Mouse (Mus musculus) adrenal gland, postnatal 14 days (tissue): ENCODE data around the gene Edc3. TPM values are rescaled to one million over a fixed set of nuclear protein-coding genes. Genes with fewer than 3 reads are reported as not detected.
A peak's percentile ranks its signal among the peaks of the same experiment; 100 is the strongest.
"Not testable (repeated sequence)": the region's sequence is repeated elsewhere in the genome, so short reads cannot be mapped to it uniquely, and the experiment has no call there.

Experiments
- DNase-seq: peaks from one replicate; pipeline ENCODE4 v3.0.0; 2021; ENCODE audit warnings: mixed read lengths
- total RNA-seq: library from RNA; stranded (reverse); gene quantifications from 2 replicates; pipeline ENCODE4 v1.2.3, GENCODE M21; 2021

Gene Edc3
- total RNA-seq, 1 experiment from 2014 or later = 8.9 TPM

- DNase-seq = no peak
Observed at GRCm38 (mm10) chr9:57698466-57699150, 9.7 kb upstream of the Edc3 start.

- DNase-seq = no peak
Observed at GRCm38 (mm10) chr9:57706496-57706895, 1.8 kb upstream of the Edc3 start.

GRCm38 (mm10) chr9:57708720-57709274 is 457 bp downstream of the Edc3 start:
- peak; percentile 56 for DNase-seq

GRCm38 (mm10) chr9:57710214-57710613 is 1.9 kb downstream of the Edc3 start:
- DNase-seq = not testable (repeated sequence)

- no peak for DNase-seq
Observed at GRCm38 (mm10) chr9:57712194-57712593, 3.9 kb downstream of the Edc3 start.

- peak; percentile 10 for DNase-seq
Observed at GRCm38 (mm10) chr9:57718408-57718807, 10.1 kb downstream of the Edc3 start.

- no peak for DNase-seq
Observed at GRCm38 (mm10) chr9:57720736-57721135, 12.4 kb downstream of the Edc3 start.

- DNase-seq = no peak
Observed at GRCm38 (mm10) chr9:57722371-57722770, 14.0 kb downstream of the Edc3 start.

- peak; percentile 65 for DNase-seq
Observed at GRCm38 (mm10) chr9:57723315-57723715, 15.0 kb downstream of the Edc3 start.

GRCm38 (mm10) chr9:57723796-57724195 is 15.5 kb downstream of the Edc3 start:
- no peak for DNase-seq

GRCm38 (mm10) chr9:57724701-57725100 is 16.4 kb downstream of the Edc3 start:
- no peak for DNase-seq

- DNase-seq = no peak
Observed at GRCm38 (mm10) chr9:57728312-57728711, 20.0 kb downstream of the Edc3 start.

GRCm38 (mm10) chr9:57733606-57734005 is 25.3 kb downstream of the Edc3 start:
- no peak for DNase-seq

- DNase-seq = no peak
Observed at GRCm38 (mm10) chr9:57739863-57740262, 31.5 kb downstream of the Edc3 start.

- peak; percentile 65 for DNase-seq
Observed at GRCm38 (mm10) chr9:57744462-57745091, 36.2 kb downstream of the Edc3 start.

- no peak for DNase-seq
Observed at GRCm38 (mm10) chr9:57747067-57747466, 38.7 kb downstream of the Edc3 start.

GRCm38 (mm10) chr9:57748137-57748536 is 39.8 kb downstream of the Edc3 start:
- no peak for DNase-seq

GRCm38 (mm10) chr9:57748831-57749230 is 40.5 kb downstream of the Edc3 start:
- no peak for DNase-seq

GRCm38 (mm10) chr9:57750901-57751300 is 42.6 kb downstream of the Edc3 start:
- no peak for DNase-seq

- no peak for DNase-seq
Observed at GRCm38 (mm10) chr9:57757578-57757977, 49.2 kb downstream of the Edc3 start.

- no peak for DNase-seq
Observed at GRCm38 (mm10) chr9:57758528-57758927, 50.2 kb downstream of the Edc3 start.

GRCm38 (mm10) chr9:57759289-57759688 is 50.9 kb downstream of the Edc3 start:
- peak; percentile 91 for DNase-seq

GRCm38 (mm10) chr9:57760416-57761146 is 52.2 kb downstream of the Edc3 start:
- DNase-seq = no peak
